Mouse (Mus musculus) brain, adult 2 months (tissue): ENCODE data around the gene Sall4.
A peak's percentile ranks its signal among the peaks of the same experiment; 100 is the strongest.
"Not testable (repeated sequence)": the region's sequence is repeated elsewhere in the genome, so short reads cannot be mapped to it uniquely, and the experiment has no call there.

ENCODE experiments used
- DNase-seq: peaks from one replicate; pipeline ENCODE4 v3.0.0; 2011; ENCODE audit warnings: low read depth, low spot score

Sall4 gene

GRCm38 (mm10) chr2:168744406-168744805, 23.3 kb downstream of the Sall4 start:
- not testable (repeated sequence) for DNase-seq

- peak; percentile 78 for DNase-seq
These were observed 25.1 kb downstream of the Sall4 start for GRCm38 (mm10) chr2:168742649-168743048.

- DNase-seq: peak; percentile 90
These were observed 25.6 kb downstream of the Sall4 start, which contains the start of gene Atp9a for GRCm38 (mm10) chr2:168742059-168742627. Gene Atp9a (minus strand): TSS chr2:168742409.

- peak; percentile 95 for DNase-seq
These were observed 26.3 kb downstream of the Sall4 start for GRCm38 (mm10) chr2:168741273-168742058.

- DNase-seq: no peak
These were observed 27.2 kb downstream of the Sall4 start for GRCm38 (mm10) chr2:168740496-168740895.

GRCm38 (mm10) chr2:168738854-168739253, 28.9 kb downstream of the Sall4 start:
- DNase-seq: no peak

- no peak for DNase-seq
These were observed 29.9 kb downstream of the Sall4 start for GRCm38 (mm10) chr2:168737878-168738277.

- peak; percentile 88 for DNase-seq
These were observed 33.7 kb downstream of the Sall4 start for GRCm38 (mm10) chr2:168734023-168734422.

- DNase-seq: peak; percentile 66
These were observed 36.5 kb downstream of the Sall4 start for GRCm38 (mm10) chr2:168731258-168731657.

GRCm38 (mm10) chr2:168729736-168730135, 38.0 kb downstream of the Sall4 start:
- no peak for DNase-seq

GRCm38 (mm10) chr2:168728045-168728444, 39.7 kb downstream of the Sall4 start:
- peak; percentile 66 for DNase-seq

- DNase-seq: peak; percentile 79
These were observed 41.7 kb downstream of the Sall4 start for GRCm38 (mm10) chr2:168726007-168726406.

GRCm38 (mm10) chr2:168721313-168721712, 46.4 kb downstream of the Sall4 start:
- peak; percentile 74 for DNase-seq

- no peak for DNase-seq
These were observed 48.0 kb downstream of the Sall4 start for GRCm38 (mm10) chr2:168719742-168720141.

- peak; percentile 49 for DNase-seq
These were observed 49.0 kb downstream of the Sall4 start for GRCm38 (mm10) chr2:168718735-168719134.

- no peak for DNase-seq
These were observed 49.5 kb downstream of the Sall4 start for GRCm38 (mm10) chr2:168718267-168718666.

- DNase-seq: peak; percentile 68
These were observed 55.3 kb downstream of the Sall4 start for GRCm38 (mm10) chr2:168712199-168713176.

GRCm38 (mm10) chr2:168710979-168711378, 56.8 kb downstream of the Sall4 start:
- DNase-seq: no peak

- no peak for DNase-seq
These were observed 60.0 kb downstream of the Sall4 start for GRCm38 (mm10) chr2:168707766-168708165.

GRCm38 (mm10) chr2:168702266-168702665, 65.5 kb downstream of the Sall4 start:
- peak; percentile 76 for DNase-seq
